Mouse (Mus musculus) adrenal gland, postnatal 4 days (tissue): ENCODE results near the gene Ppp1r35. TPM values are rescaled to one million over a fixed set of nuclear protein-coding genes. Genes with fewer than 3 reads are reported as not detected.

Experiments
- DNase-seq, 2 experiments: peaks; one replicate each; pipeline ENCODE4 v3.0.0; 2021 to 2022; ENCODE audit warnings: low spot score in 2 of 2, mixed read lengths in 2 of 2
- total RNA-seq, 2 experiments: library from RNA; stranded (reverse); gene quantifications; 2 replicates each; pipeline ENCODE4 v1.2.3; 2021

Ppp1r35 gene
- total RNA-seq, 2 experiments from 2014 or later = 29.9 to 40.3 TPM

DNA sequence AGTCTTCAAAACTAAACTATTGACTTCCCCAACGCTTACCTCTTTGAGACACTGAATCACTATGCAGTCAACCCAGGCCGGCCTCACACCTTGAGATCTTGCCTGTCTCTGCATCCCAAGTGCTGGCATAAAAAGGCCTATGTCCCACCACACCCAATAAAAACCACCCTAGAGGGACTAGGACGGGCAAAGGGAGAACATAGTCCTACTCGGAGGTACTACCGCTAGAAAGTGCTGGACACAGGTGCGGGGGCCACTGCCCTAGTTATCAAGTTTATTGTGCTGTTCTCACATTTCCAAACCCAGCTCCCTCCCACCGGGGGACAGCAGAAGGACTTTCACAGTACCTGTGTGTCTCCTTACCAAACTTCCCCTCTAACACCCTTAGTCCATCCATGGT, 3.0 kb downstream of the Ppp1r35 start:
- no peak for DNase-seq

- DNase-seq = no peak
Measured at GRCm38 (mm10) chr5:137782776-137783522, 4.3 kb downstream of the Ppp1r35 start.

GRCm38 (mm10) chr5:137783901-137784540, 5.4 kb downstream of the Ppp1r35 start:
- DNase-seq = no peak

DNA sequence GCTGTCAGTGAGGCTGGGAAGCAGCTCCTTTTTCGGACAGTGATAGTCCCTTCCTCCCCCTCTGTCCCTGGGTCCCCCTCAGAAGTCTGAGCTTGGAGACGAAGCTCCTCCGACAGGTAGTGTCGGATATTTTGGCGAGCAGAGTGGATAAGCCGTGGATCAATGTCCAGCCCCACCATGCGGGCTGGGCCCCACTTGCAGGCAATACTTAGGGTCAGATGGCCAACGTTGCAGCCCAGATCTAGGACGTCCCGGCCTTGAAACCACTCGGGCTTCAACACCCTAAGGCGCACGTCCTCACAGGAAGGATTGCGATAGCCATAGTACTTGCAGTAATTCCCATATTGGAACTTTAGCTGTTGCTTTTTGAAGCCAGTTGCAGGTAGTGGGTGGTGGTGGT, 5.9 kb downstream of the Ppp1r35 start:
- no peak for DNase-seq

DNA sequence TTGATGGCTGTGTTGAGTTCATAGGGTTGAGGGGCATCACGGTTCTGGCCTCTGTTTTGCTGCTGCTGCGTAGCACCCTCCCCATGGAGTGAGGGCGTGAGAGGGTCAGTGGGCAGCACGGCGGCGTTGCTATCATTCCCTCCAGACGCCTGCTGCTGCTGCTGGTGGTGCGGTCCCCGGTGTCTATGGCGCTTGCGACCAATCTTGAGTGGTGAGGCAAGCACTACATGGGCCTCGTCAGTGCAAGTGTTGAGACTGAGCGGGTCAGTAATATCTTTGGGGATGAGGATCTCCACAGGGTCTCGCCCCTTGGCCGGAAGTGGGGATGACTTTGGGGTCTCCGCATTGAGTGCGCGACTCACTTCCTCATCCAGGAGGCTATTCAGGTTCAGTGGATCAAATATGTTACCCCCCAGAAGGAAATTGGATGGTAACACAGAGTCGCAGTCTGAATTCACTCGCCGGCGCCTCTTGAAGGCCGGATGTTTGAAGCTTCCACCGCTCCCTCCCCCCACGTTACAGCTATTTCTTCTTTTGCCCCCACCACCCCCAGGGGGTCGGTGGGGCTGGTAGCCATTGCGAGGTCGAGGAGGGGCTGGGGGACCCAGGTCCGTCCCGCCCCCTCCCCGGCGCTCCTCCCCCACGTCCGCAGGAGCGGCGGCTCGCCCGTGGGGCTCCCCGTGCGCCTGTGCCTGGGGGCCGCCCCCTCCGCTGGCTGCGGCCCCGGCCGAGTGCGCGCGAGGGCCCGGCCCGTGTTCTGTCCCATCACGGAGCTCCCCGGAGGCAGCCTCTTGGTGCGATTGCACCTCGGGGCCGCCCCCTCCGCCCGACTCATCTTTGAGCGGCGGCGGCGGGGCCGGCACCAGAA, 6.7 kb downstream of the Ppp1r35 start:
- DNase-seq = peak in 1 of 2 experiments; percentile 33

DNA sequence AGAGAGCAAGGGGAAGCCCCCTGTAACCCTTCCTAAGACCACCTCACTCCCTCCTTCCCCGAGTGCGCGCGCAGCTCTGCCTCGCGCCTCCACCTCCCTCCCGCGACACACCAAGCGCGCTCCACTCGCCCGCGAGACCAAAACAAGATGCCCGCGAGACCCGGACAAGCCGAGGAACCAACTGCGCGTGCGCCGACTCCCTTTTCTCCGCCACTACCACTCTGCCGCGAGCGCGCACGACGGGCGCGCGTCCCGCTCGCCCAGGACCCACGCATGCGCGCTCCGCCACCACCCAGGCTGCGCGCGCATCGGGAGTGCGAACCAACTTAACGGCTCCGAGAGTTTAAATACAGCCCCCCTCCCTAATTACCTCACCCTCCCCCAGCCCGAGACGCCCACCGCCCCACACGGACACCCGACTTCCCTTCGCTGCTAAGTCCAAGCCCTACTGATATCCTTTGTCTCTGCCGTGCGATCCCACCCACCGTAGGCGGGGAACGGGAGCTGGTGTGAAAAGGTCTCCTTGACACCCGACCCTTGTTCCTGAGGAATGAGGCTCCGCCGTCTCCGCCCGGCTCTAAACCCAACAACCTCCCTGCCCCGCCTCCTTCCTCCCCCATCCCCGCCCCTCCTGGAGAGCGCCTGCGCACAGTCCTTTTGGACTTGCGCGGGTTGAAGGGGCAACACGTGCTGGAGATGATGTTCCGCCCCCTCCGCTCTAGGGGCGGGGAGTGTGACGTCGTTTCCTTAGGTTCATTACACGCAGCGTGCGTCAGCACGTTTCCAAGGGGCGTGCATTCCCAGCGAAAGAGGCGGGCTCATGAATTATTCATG, 7.7 kb downstream of the Ppp1r35 start:
- DNase-seq = peak; percentile 97 to 98

DNA sequence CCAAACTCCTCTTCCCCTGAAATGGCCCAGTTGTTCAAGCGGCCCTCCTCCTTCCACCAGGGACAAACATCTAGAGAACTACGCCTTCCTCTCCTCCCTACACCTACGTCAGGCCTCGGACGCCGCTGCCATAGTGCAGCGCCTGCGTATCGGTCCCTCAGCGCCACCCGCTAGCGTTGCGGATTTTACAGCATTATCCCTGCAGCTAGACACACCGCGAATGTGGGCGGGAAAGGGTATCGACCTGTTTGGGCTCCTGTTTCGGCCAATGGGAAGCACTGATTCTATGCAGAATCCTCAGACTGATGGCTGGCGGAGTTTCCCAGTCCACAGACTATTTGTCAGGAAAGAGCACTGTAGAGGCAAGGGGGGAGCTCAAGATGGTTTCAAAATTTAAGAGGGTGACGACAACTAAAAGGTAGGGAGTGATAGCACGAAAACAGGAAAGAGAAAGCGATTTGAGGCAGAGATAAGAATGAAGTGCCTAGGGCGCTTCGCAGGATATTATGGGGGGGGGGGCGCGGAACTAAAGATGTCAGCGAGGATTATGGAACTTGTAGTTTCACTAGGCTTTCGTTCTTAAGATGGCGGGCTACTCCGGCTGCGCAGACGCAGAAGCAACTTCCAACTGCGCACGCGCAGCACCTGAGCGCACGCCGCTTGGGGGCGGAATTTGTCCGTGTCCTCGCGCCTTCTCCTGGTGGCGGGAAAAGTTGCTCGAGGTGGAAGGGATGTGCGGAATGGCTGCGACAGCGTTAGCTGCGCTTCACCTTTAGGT, 8.7 kb downstream of the Ppp1r35 start, which contains the start of the genes Mepce and Zcwpw1:
Gene Mepce, minus strand, starts transcription at position 505 of the 778 bp plus-strand sequence.
Gene Zcwpw1, plus strand, starts transcription at position 648 of the 778 bp plus-strand sequence.
- DNase-seq = peak; percentile 89 to 92

GRCm38 (mm10) chr5:137788171-137788570, 9.5 kb downstream of the Ppp1r35 start:
- no peak for DNase-seq

DNA sequence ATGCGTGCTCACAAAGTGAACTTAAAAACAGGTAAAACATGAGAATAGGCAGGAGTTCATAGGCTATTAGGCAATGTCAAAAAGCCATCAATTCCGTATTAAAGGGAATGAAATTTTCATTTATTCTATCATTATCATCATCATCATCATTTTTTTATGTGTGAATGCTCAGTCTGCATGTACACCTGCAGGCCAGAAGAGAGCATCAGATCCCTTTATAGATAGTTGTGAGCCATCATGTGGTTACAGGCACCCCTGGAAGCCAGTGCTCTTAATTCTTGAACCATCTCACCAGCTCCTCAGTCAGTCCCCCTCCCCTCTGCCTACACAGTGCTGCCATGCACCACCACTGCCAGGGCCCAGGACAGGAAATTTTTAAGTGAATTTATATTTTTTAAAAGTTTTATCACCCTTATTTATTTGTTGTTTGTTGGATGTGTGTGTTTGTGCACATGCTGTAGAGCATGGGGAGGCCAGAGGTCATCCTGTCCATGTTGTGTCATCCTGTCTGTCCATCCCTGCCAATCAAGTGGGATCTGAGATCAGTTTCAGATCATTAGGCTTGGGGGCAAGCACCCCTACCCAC, 10.4 kb downstream of the Ppp1r35 start:
- DNase-seq = no peak

GRCm38 (mm10) chr5:137791553-137791952, 12.9 kb downstream of the Ppp1r35 start:
- no peak for DNase-seq

DNA sequence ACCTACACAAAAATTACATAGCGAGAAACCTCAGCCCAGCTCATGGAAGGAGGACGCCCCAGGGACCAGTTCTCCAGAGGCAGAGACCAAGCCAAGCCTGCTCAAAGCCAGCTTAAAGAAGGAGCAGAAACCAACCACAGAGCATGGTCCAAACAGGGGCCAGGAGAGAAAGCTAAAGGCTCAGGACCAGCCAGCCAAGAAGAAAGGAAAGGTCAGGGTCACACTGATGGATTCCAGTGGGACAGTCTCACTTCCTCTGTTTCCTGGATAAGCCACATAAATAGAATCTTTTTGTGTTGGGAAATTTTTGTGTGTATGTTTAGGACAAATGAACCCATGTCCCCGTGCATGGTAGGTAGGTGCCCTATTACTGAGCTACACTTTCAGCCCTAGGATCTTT, 18.0 kb downstream of the Ppp1r35 start:
- no peak for DNase-seq

DNA sequence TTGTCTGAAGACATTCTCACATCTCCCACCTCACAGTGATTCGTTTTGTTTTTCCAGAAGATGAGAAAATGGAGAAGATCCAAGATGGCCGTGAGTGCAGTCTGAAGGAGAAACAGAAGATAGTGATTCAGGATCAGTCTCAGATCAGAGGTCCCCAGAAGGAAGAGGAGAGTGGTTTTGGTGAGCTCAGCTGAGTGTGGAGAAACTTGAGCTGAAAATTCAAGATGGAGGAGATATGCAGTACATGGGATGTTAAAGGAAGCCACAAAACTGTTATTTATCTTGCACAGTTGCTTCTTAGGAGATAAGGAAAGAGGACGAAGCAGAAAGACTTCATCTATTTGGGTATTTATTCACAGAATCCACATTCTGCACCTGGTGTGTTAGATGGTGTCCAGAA, 22.3 kb downstream of the Ppp1r35 start:
- no peak for DNase-seq

DNA sequence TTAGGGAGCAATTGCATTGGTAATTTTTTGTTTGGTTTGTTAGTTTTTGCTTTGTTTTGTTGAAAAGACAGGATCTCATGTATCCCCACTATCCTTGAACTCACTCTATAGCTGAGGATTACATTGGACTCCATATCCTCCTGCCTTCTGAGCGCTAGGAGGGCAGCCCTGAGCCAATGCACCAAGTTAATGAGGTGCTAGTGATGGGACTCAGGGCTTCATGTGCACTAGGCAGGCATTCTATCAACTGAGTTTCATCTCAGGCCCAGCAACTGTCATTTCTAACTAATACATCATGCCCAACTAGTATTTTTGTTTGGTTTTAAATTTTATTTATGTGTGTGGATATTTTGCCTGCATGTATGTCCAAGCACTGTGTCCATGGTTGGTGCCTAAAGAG, 27.5 kb downstream of the Ppp1r35 start:
- DNase-seq = no peak

GRCm38 (mm10) chr5:137808316-137808715, 29.7 kb downstream of the Ppp1r35 start:
- no peak for DNase-seq

GRCm38 (mm10) chr5:137817466-137818222, 39.0 kb downstream of the Ppp1r35 start:
- no peak for DNase-seq

DNA sequence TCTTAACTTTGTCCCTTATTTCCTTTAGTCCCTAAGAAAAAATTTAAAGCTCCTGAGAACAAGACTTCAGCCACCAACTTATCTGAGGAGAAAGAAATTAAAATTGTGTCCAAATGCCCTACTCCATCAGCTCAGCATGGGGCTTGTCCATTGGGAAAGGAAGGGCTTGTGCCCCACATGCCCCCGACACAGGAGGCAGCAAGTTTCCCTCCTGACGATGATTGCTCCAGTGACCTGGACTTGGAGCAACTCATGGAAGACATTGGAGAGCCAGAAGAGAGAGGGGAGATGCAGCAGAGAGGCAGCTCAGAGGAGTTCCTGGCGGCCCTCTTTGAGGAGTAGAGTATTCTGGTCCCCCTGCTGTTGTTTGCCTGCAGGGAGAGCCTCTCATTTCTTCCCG, 43.5 kb downstream of the Ppp1r35 start:
- no peak for DNase-seq

DNA sequence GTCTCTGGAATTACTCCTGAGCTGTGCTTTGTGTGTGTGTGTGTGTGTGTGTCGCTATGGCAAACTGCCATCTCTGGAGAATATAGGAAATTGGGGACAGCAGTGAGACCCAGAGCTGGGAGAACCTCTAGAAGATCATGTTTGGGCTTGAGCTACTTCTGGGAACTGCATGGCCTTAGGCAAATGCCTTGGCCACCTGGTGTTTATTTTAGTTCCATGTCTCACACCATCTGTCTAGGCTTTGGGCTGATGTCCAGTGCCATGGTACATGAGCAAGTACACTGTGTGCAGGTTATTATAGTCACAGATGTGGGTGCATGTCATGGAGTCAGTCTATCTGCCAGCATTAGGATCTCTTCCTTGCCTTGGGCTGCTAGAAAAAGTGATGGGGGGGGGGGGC, 44.0 kb downstream of the Ppp1r35 start:
- DNase-seq = no peak

DNA sequence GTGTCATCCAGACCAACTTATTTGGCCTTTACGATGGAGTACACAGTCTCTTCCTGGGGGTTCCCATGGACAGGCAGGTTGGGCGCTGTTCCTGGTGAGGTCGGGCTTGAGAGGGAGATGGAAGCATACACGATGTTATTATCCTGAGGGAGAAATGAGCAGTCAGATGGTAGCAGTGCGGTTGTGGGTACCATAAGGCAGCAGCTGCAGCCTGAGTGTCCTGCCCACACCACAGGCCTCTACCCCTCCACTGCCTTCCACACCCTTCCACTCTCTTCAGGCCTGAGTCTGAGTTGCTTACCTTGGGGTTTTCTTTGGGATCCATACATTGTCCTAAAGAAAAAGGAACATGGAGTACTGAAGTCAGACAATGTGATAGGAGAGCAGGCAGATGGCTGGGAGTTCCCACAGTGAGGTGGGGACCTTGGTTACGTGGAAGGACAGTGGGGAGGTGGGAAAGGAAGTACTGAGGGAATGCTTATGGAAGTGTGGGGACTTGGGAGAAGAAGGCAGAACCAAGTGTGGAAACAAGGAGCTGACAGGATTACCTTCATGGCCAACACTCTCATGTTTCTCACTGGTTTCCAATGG, 44.9 kb downstream of the Ppp1r35 start:
- no peak for DNase-seq
